Mouse (Mus musculus) heart, postnatal 25 days (tissue): ENCODE data around the gene Edar. TPM values are rescaled to one million over a fixed set of nuclear protein-coding genes. Genes with fewer than 3 reads are reported as not detected.

Source experiments
- total RNA-seq, 2 experiments: library from RNA; stranded (reverse); gene quantifications; 2 replicates each; pipeline ENCODE4 v1.2.3; 2021

Edar gene
- total RNA-seq, 2 experiments from 2014 or later = 0.47 to 0.56 TPM

Other genes with a start within 250 kb of the Edar start
- 10 to 100 TPM; 43.9 to 50.9 TPM for gene Ranbp2, start 228.7 kb downstream of the Edar start, total RNA-seq
- under 1 TPM; 0.50 to 0.75 TPM for gene Ccdc138, start 177.7 kb downstream of the Edar start, total RNA-seq
- gene Gm17542, start 42.6 kb upstream of the Edar start, total RNA-seq = not detected
- under 1 TPM; 0.75 TPM for gene Sh3rf3, start 137.7 kb upstream of the Edar start, total RNA-seq